Mouse (Mus musculus) midbrain, embryonic 14.5 days (tissue): ENCODE results near the gene Pawr. TPM values are rescaled to one million over a fixed set of nuclear protein-coding genes. Genes with fewer than 3 reads are reported as not detected.

Experiments
- ATAC-seq: fragments of 200-750 bp; cut with Nextera tagmentation; 2 replicates; pipeline ENCODE4 v1.8.0; 2017; ENCODE audit warnings: moderate number of reproducible peaks, moderate library complexity; ENCODE audit not compliant: low FRiP score, low TSS enrichment
- DNase-seq: peaks from one replicate; pipeline ENCODE4 v3.0.0-alpha.2; 2015
- H3K27ac ChIP-seq: fragments of 300-500 bp; sonication (generic); replicated peaks from 2 replicates; pipeline ENCODE4 v1.5.1; 2014; ENCODE audit warnings: mild to moderate bottlenecking, low read depth, low read length, moderate library complexity
- H3K27me3 ChIP-seq: fragments of 300-500 bp; sonication (generic); 2 replicates; pipeline ENCODE4 v1.6.1; 2014; ENCODE audit warnings: low read length, control low read depth, mixed read lengths; ENCODE audit not compliant: control insufficient read depth, insufficient read depth
- H3K36me3 ChIP-seq: fragments of 300-500 bp; sonication (generic); 2 replicates; pipeline ENCODE4 v1.6.1; 2014; ENCODE audit warnings: low read length, control low read depth; ENCODE audit not compliant: control insufficient read depth, insufficient read depth
- H3K4me1 ChIP-seq: fragments of 300-500 bp; sonication (generic); 2 replicates; pipeline ENCODE4 v1.6.1; 2014; ENCODE audit warnings: mild to moderate bottlenecking, antibody characterized with exemption, low read length, control low read depth; ENCODE audit not compliant: control insufficient read depth, insufficient read depth
- H3K4me2 ChIP-seq: fragments of 300-500 bp; sonication (generic); 2 replicates; pipeline ENCODE4 v1.6.1; 2014; ENCODE audit warnings: mild to moderate bottlenecking, low read length, moderate library complexity
- H3K4me3 ChIP-seq: fragments of 300-500 bp; sonication (generic); replicated peaks from 2 replicates; pipeline ENCODE4 v1.5.1; 2014; ENCODE audit warnings: low read depth, low read length
- H3K9ac ChIP-seq: fragments of 300-500 bp; sonication (generic); replicated peaks from 2 replicates; pipeline ENCODE4 v1.6.1; 2014; ENCODE audit warnings: mild to moderate bottlenecking, low read length, moderate library complexity
- H3K9me3 ChIP-seq: fragments of 300-500 bp; sonication (generic); 2 replicates; pipeline ENCODE4 v1.6.1; 2016; ENCODE audit warnings: low read length, control low read depth, mixed read lengths; ENCODE audit not compliant: control insufficient read depth
- WGBS: fragments of 180-500 bp; shearing (Covaris S2); extraction: QIAGEN DNeasy Blood & Tissue Kit; methylation state at CpG from one replicate; pipeline ENCODE4 v1.1.7; 2014; 5-methylcytosine and 5-hydroxymethylcytosine counted together
- polyA plus RNA-seq: library from polyadenylated mRNA; unstranded; fragments of >200 nt; fragmentation: Nextera tagmentation; extraction: Ambion mirVana; gene quantifications from 2 replicates; pipeline ENCODE4 v1.2.1, GENCODE M21; 2014

Gene Pawr
- polyA plus RNA-seq, 1 experiment from 2014 or later: 2.7 TPM

DNA sequence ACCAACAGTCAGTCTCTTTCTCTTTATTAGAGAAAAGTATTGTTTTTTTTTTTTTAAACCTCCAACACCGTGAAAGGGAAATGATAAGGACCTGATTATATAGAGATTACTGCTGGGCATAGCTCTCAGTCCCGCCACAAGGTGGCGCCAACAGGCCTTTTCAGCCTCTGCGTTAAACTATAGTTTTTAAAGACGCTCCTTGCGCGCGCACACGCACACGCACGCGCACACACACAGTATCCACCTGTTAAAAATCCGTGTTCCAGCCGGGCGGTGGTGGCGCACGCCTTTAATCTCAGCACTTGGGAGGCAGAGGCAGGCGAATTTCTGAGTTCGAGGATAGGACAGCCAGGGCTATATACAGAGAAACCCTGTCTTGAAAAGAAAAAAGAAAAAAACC lies 31.1 kb upstream of the Pawr start:
- no peak overlapping the region for H3K9ac ChIP-seq
- ATAC-seq: peak; percentile 64; the same call in 1 of the 2 replicates
- H3K4me3 ChIP-seq: no peak overlapping the region
- no peak overlapping the region for H3K27ac ChIP-seq
- H3K36me3 ChIP-seq: no peaks in the 10 kb centered on the region
- WGBS: 15% methylated on average over 19 of the region's 19 CpGs
- H3K4me2 ChIP-seq: peak overlapping the region; percentile 21; the same call in 1 of the 2 replicates
- H3K4me1 ChIP-seq: no peaks in the 10 kb centered on the region
- H3K9me3 ChIP-seq: no peaks in the 10 kb centered on the region
- peak; percentile 94 for DNase-seq
- no peaks in the 10 kb centered on the region for H3K27me3 ChIP-seq

DNA sequence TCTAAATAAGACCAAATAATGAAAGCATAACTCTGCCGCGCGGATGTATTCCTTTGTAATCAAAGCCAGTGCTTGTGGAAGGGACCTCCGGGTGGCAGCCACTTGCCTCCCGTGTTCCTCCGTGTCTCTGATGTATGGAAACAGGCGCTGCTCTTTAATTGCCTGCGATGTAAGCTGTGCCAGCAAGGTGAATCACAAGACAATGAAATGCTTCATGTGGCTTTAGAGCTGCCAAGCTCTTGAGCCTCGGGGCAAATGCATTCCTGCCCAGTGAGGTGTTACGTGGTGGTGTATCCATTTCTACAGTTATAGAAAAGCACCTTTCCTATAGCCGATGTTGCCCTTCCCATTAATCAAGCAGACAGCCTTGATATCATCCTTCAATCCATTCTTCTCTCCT lies 24.1 kb upstream of the Pawr start:
- no peak overlapping the region; the same call in 1 of the 2 replicates for H3K27ac ChIP-seq
- no peaks in the 10 kb centered on the region for H3K27me3 ChIP-seq
- no peaks in the 10 kb centered on the region for H3K36me3 ChIP-seq
- 72% methylated on average over 11 of the region's 11 CpGs for WGBS
- H3K4me3 ChIP-seq: no peak overlapping the region
- H3K4me2 ChIP-seq: no peak overlapping the region
- H3K9ac ChIP-seq: no peak overlapping the region
- H3K9me3 ChIP-seq: no peaks in the 10 kb centered on the region
- peak; percentile 37 for DNase-seq
- H3K4me1 ChIP-seq: no peaks in the 10 kb centered on the region
- no peak for ATAC-seq

- WGBS: 89% methylated on average over 5 of the region's 5 CpGs
- Histone ChIP-seq H3K4me3 (no peak overlapping the region), H3K27me3 (no peaks in the 10 kb centered on the region), H3K4me2 (no peak overlapping the region), H3K9me3 (no peaks in the 10 kb centered on the region), H3K4me1 (no peaks in the 10 kb centered on the region), H3K27ac (no peak overlapping the region), H3K9ac (no peak overlapping the region), H3K36me3 (no peaks in the 10 kb centered on the region)
- no peak for DNase-seq
- no peak for ATAC-seq
Observed at GRCm38 (mm10) chr10:108310195-108310594, 21.7 kb upstream of the Pawr start.

DNA sequence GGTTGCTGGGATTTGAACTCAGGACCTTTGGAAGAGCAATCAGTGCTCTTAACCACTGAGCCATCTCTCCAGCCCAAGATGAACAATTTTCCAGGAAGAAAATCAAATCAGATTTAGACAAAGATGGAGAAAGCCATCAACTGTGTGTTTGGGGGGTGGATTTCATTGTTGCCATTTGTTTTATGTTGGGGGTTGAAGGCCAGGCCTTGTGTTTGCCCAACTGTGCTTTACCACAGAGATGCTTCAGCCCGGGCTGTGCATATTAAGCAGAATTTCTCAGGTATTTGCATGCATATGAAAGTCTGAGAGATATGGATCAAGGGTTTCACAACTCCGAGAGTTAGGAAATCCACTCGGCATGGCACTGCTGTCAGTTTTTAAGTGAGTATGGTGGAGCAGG lies 20.5 kb upstream of the Pawr start:
- WGBS: 91% methylated on average over 3 of the region's 3 CpGs
- no peak overlapping the region for H3K27ac ChIP-seq
- ATAC-seq: no peak

GRCm38 (mm10) chr10:108313845-108314244 lies 18.1 kb upstream of the Pawr start:
- WGBS: 71% methylated on average over 6 of the region's 6 CpGs
- no peak overlapping the region for H3K4me3 ChIP-seq
- H3K36me3 ChIP-seq: no peaks in the 10 kb centered on the region
- H3K4me1 ChIP-seq: no peaks in the 10 kb centered on the region
- no peak overlapping the region for H3K9ac ChIP-seq
- H3K27me3 ChIP-seq: no peaks in the 10 kb centered on the region
- H3K27ac ChIP-seq: no peak overlapping the region
- no peaks in the 10 kb centered on the region for H3K9me3 ChIP-seq
- H3K4me2 ChIP-seq: no peak overlapping the region
- no peak for ATAC-seq
- DNase-seq: no peak

More for the DNA sequence above, 20.5 kb upstream of the Pawr start:
- Histone ChIP-seq H3K4me2 (no peak overlapping the region), H3K9ac (no peak overlapping the region), H3K4me1 (no peaks in the 10 kb centered on the region), H3K4me3 (no peak overlapping the region), H3K27me3 (no peaks in the 10 kb centered on the region), H3K36me3 (no peaks in the 10 kb centered on the region), H3K9me3 (no peaks in the 10 kb centered on the region)
- no peak for DNase-seq

- Histone ChIP-seq H3K9ac (no peak overlapping the region), H3K4me3 (no peak overlapping the region), H3K27ac (no peak overlapping the region), H3K36me3 (no peaks in the 10 kb centered on the region), H3K27me3 (no peaks in the 10 kb centered on the region), H3K4me1 (no peaks in the 10 kb centered on the region), H3K9me3 (no peaks in the 10 kb centered on the region), H3K4me2 (no peak overlapping the region)
- DNase-seq: no peak
- ATAC-seq: no peak
- 92% methylated on average over 8 of the region's 8 CpGs for whole genome bisulfite sequencing
Observed at GRCm38 (mm10) chr10:108314396-108314795, 17.5 kb upstream of the Pawr start.

- Histone ChIP-seq H3K27me3 (no peaks in the 10 kb centered on the region), H3K36me3 (no peaks in the 10 kb centered on the region), H3K9me3 (no peaks in the 10 kb centered on the region), H3K4me3 (no peak overlapping the region), H3K9ac (no peak overlapping the region), H3K27ac (no peak overlapping the region), H3K4me1 (no peaks in the 10 kb centered on the region), H3K4me2 (no peak overlapping the region)
- ATAC-seq (no peak), DNase-seq (no peak)
- WGBS: 97% methylated on average over 7 of the region's 7 CpGs
Observed at GRCm38 (mm10) chr10:108315236-108315635, 16.7 kb upstream of the Pawr start.

- DNase-seq (no peak), ATAC-seq (no peak)
- Histone ChIP-seq H3K4me1 (0 out of 2 replicates have a peak, but pooled peaks cover 4% of the 10 kb centered on the region), H3K9ac (no peak overlapping the region), H3K27me3 (peaks cover 13% of the 10 kb centered on the region; the same call in 1 of the 2 replicates), H3K27ac (no peak overlapping the region), H3K9me3 (no peaks in the 10 kb centered on the region), H3K36me3 (no peaks in the 10 kb centered on the region), H3K4me2 (no peak overlapping the region), H3K4me3 (no peak overlapping the region)
- 93% methylated on average over 7 of the region's 7 CpGs for WGBS
Observed at GRCm38 (mm10) chr10:108328356-108328755, 3.6 kb upstream of the Pawr start.

DNA sequence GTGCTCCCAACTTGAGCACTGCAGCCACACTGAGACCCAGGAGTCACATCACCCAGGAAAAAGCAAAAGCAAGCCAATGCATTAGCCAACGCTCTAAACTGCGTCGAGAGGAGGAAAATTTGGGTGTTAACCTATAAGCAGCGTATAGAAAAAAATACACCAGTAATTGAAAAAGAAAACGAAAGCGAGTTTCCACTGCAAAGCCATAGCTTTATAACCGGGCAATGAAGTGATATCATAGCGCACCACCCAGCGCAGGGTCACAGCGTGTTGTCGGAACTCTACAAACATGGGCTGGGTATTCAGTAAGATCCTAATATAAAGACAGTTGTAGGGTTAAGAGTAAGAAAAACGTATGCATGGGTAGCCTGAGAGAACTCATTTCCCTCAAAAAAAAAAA lies 2.9 kb upstream of the Pawr start:
- Histone ChIP-seq H3K4me3 (no peak overlapping the region), H3K4me1 (0 out of 2 replicates have a peak, but pooled peaks cover 4% of the 10 kb centered on the region), H3K36me3 (no peaks in the 10 kb centered on the region), H3K9ac (no peak overlapping the region), H3K27ac (no peak overlapping the region), H3K9me3 (no peaks in the 10 kb centered on the region), H3K4me2 (no peak overlapping the region), H3K27me3 (peaks cover 13% of the 10 kb centered on the region; the same call in 1 of the 2 replicates)
- no peak for ATAC-seq
- 90% methylated on average over 12 of the region's 12 CpGs for WGBS
- DNase-seq: no peak
